Mouse (Mus musculus): Measurements from ENCODE around the gene Zfp551. TPM values are rescaled to one million over a fixed set of nuclear protein-coding genes. Genes with fewer than 3 reads are reported as not detected.
A peak's percentile ranks its signal among the peaks of the same experiment; 100 is the strongest.

Gene Zfp551
- 4.6 and 5.8 TPM in 2 replicates for polyA plus RNA-seq (2016; fragmentation: Nextera tagmentation; extraction: Ambion mirVana)

DNA sequence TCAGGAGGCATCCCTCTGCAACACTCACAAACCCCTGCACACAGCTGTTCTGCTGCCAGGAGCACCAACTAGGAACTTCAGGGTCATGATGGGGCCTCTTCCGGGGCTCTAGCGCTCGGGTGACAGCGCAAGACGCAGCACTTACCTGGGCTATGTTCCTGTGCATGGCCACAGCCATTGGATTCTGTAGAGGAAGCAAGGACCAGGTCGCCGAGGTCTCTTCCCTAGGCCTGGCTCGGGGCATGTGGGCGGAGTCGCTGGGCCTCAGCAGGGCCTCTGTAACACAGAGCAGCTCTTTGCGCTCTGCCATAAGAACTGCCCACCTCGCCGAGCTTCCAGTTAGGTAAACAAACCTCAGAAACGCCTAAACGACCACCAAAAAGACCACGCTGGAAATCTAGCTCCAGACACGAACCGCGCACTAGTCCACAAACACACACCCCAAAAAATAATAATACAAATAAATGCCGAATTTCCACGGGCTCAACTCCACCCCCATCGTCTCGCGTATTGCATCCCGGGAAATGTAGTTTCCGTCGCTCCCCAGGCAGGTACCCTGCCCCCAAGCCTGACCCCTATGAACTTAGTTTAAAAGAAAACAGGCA is at the start of gene Zfp551:
TSS of gene Zfp551 (minus strand) at position 507 of the 605 bp plus-strand sequence.
- under 1% methylated on average over 27 of the region's 27 CpGs for whole genome bisulfite sequencing
- ATAC-seq (ENCODE audit: insufficient number of reproducible peaks, insufficient read depth, low FRiP score, low TSS enrichment, low read depth): peak; percentile 93
- Histone ChIP-seq H3K9ac (replicated peaks) (peak within 1 kb of the TSS; percentile 74), H3K27ac (peak within 1 kb of the TSS; percentile 64), H3K36me3 (peaks cover 24% of the 10 kb centered on the region), H3K9me3 (0 out of 2 replicates have a peak, but pooled peaks cover 4% of the 10 kb centered on the region), H3K4me1 (replicated peaks) (peaks cover 8% of the 10 kb centered on the region; the same call in 1 of the 2 replicates), H3K4me3 (replicated peaks) (peak within 1 kb of the TSS; percentile 56), H3K4me2 (peak within 1 kb of the TSS; percentile 63), H3K27me3 (no peaks in the 10 kb centered on the region)

- H3K27ac ChIP-seq: no peak overlapping the region
- H3K4me2 ChIP-seq: no peak overlapping the region
- ATAC-seq (ENCODE audit: insufficient number of reproducible peaks, insufficient read depth, low FRiP score, low TSS enrichment, low read depth): peak; percentile 50; the same call in 1 of the 2 replicates
- H3K27me3 ChIP-seq: no peaks in the 10 kb centered on the region
- no peak overlapping the region for H3K9ac ChIP-seq (replicated peaks)
- 62% methylated on average over 3 of the region's 3 CpGs for WGBS
- H3K9me3 ChIP-seq: 0 out of 2 replicates have a peak, but pooled peaks cover 4% of the 10 kb centered on the region
- H3K4me3 ChIP-seq (replicated peaks): peak overlapping the region; percentile 56
- H3K4me1 ChIP-seq (replicated peaks): peaks cover 8% of the 10 kb centered on the region; the same call in 1 of the 2 replicates
- peaks cover 19% of the 10 kb centered on the region for H3K36me3 ChIP-seq
Measured at GRCm38 (mm10) chr7:12422855-12423254, 304 bp upstream of the Zfp551 start.

- H3K9ac ChIP-seq (replicated peaks): peak overlapping the region; percentile 74
- WGBS: 66% methylated on average over 5 of the region's 5 CpGs
- H3K4me2 ChIP-seq: peak overlapping the region; percentile 63
- peaks cover 8% of the 10 kb centered on the region; the same call in 1 of the 2 replicates for H3K4me1 ChIP-seq (replicated peaks)
- H3K36me3 ChIP-seq: peaks cover 30% of the 10 kb centered on the region
- no peaks in the 10 kb centered on the region for H3K27me3 ChIP-seq
- 0 out of 2 replicates have a peak, but pooled peaks cover 4% of the 10 kb centered on the region for H3K9me3 ChIP-seq
- peak overlapping the region; percentile 56 for H3K4me3 ChIP-seq (replicated peaks)
- ATAC-seq (ENCODE audit: insufficient number of reproducible peaks, insufficient read depth, low FRiP score, low TSS enrichment, low read depth): no peak
- no peak overlapping the region for H3K27ac ChIP-seq
Measured at GRCm38 (mm10) chr7:12421741-12422140, 810 bp downstream of the Zfp551 start.

GRCm38 (mm10) chr7:12369173-12369572 is 53.4 kb downstream of the Zfp551 start, which contains the start of gene Vmn1r84:
TSS of gene Vmn1r84 (minus strand) at chr7:12369273.
- Histone ChIP-seq H3K27me3 (no peaks in the 10 kb centered on the region), H3K4me3 (replicated peaks) (no peak within 1 kb of the TSS), H3K36me3 (no peaks in the 10 kb centered on the region), H3K27ac (no peak within 1 kb of the TSS), H3K4me1 (replicated peaks) (no peaks in the 10 kb centered on the region), H3K4me2 (no peak within 1 kb of the TSS), H3K9ac (replicated peaks) (no peak within 1 kb of the TSS), H3K9me3 (peaks cover 11% of the 10 kb centered on the region; the same call in 1 of the 2 replicates)
- 57% methylated on average over 1 of the region's 1 CpGs for WGBS
- no peak for ATAC-seq (ENCODE audit: insufficient number of reproducible peaks, insufficient read depth, low FRiP score, low TSS enrichment, low read depth)

Other genes starting within 250 kb of the Zfp551 start
- gene Vmn1r80, start 233.5 kb downstream of the Zfp551 start, polyA plus RNA-seq (2016; fragmentation: Nextera tagmentation; extraction: Ambion mirVana): not detected in 2 replicates
- not detected in 2 replicates for gene Vmn1r81, start 154.5 kb downstream of the Zfp551 start, polyA plus RNA-seq (2016; fragmentation: Nextera tagmentation; extraction: Ambion mirVana)
- gene Vmn1r82, start 122.3 kb downstream of the Zfp551 start, polyA plus RNA-seq (2016; fragmentation: Nextera tagmentation; extraction: Ambion mirVana): not detected in 2 replicates
- 0.08 TPM in 1 of 2 replicates, not detected in the other for gene Vmn1r83, start 93.3 kb downstream of the Zfp551 start, polyA plus RNA-seq (2016; fragmentation: Nextera tagmentation; extraction: Ambion mirVana)
- gene Vmn1r84, start 53.5 kb downstream of the Zfp551 start, polyA plus RNA-seq (2016; fragmentation: Nextera tagmentation; extraction: Ambion mirVana): not detected in 2 replicates
- 36.5 and 37.0 TPM in 2 replicates for gene Zfp606, start 55.5 kb upstream of the Zfp551 start, polyA plus RNA-seq (2016; fragmentation: Nextera tagmentation; extraction: Ambion mirVana)
- not detected in 2 replicates for gene 2900092C05Rik, start 89.8 kb upstream of the Zfp551 start, polyA plus RNA-seq (2016; fragmentation: Nextera tagmentation; extraction: Ambion mirVana)
- gene Vmn2r53, start 186.0 kb upstream of the Zfp551 start, polyA plus RNA-seq (2016; fragmentation: Nextera tagmentation; extraction: Ambion mirVana): not detected in 2 replicates
- not detected in 2 replicates for gene Vmn2r54, start 217.6 kb upstream of the Zfp551 start, polyA plus RNA-seq (2016; fragmentation: Nextera tagmentation; extraction: Ambion mirVana)

All from limb, embryonic 12.5 days (tissue).